In genomic region chr2:146533118-146533949, GRCm38 (mm10) we compare ENCODE assay signal across 16 mouse cellular contexts. TPM values are rescaled to one million over a fixed set of nuclear protein-coding genes. Genes with fewer than 3 reads are reported as not detected.
A peak's percentile ranks its signal among the peaks of the same experiment; 100 is the strongest.
DNase-seq lines count a peak whose midpoint lies in the region; ATAC-seq and TF ChIP-seq lines count a peak whose summit lies in the region.
"Had no signal": no experiment of that assay in that cellular context is flagged by ENCODE, and none has a peak within 500 bp of the region (broad histone marks: within the 10 kb centered on the region; RNA-seq: fewer than 3 reads in every experiment).

No protein-coding gene starts in this region.

- H3K4me1 ChIP-seq in lung, adult 2 months (ENCODE audit: control insufficient read depth, insufficient read depth, low read length), result no peaks in the 10 kb centered on the region; the same call in 1 of the 2 replicates
- H3K4me1 ChIP-seq in heart, postnatal 0 days (ENCODE audit: control insufficient read depth, insufficient read depth), result peaks cover 25% of the 10 kb centered on the region
- no peaks in the 10 kb centered on the region for H3K4me1 ChIP-seq in forebrain, embryonic 10.5 days
- H3K4me1 ChIP-seq: embryonic facial prominence, embryonic 12.5 days; hindbrain, embryonic 10.5 days; lung, embryonic 15.5 days; neural tube, embryonic 12.5 days had no signal

- H3K27me3 ChIP-seq in heart, postnatal 0 days (ENCODE audit: control insufficient read depth, insufficient read depth, low read length), result no peaks in the 10 kb centered on the region
- no peaks in the 10 kb centered on the region for H3K27me3 ChIP-seq in forebrain, embryonic 10.5 days (ENCODE audit: poor library complexity, severe bottlenecking)
- H3K27me3 ChIP-seq: CH12.LX; embryonic facial prominence, embryonic 12.5 days; lung, embryonic 15.5 days; neural tube, embryonic 12.5 days had no signal

- TF ChIP-seq CTCF in lung, adult 2 months (IDR thresholded peaks at IDR 0.05; ENCODE audit: insufficient read depth, low read length), result no peak
- TF ChIP-seq CTCF in heart, postnatal 0 days (IDR thresholded peaks at IDR 0.05; ENCODE audit: low read depth), result no peak

- no peaks in the 10 kb centered on the region for H3K9me3 ChIP-seq in heart, postnatal 0 days (replicated peaks; ENCODE audit: control insufficient read depth, low read length)
- H3K9me3 ChIP-seq in forebrain, embryonic 10.5 days, result no peaks in the 10 kb centered on the region
- H3K9me3 ChIP-seq: embryonic facial prominence, embryonic 12.5 days; hindbrain, embryonic 10.5 days; lung, embryonic 15.5 days; neural tube, embryonic 12.5 days had no signal

- ATAC-seq in heart, postnatal 0 days (ENCODE audit: insufficient read depth, low read depth), result peak; percentile 76

- H3K36me3 ChIP-seq in heart, postnatal 0 days (replicated peaks; ENCODE audit: control insufficient read depth, insufficient read depth, low read length), result no peaks in the 10 kb centered on the region
- no peaks in the 10 kb centered on the region for H3K36me3 ChIP-seq in forebrain, embryonic 10.5 days (replicated peaks)
- H3K36me3 ChIP-seq: embryonic facial prominence, embryonic 12.5 days; hindbrain, embryonic 10.5 days; lung, embryonic 15.5 days; neural tube, embryonic 12.5 days had no signal

- peak; percentile 19 for DNase-seq in lung, postnatal 10 days
- no peak for DNase-seq in lung, adult 2 months
- peak; percentile 54 for DNase-seq in heart, postnatal 0 days (ENCODE audit: low spot score)
- peak; percentile 26 for DNase-seq in lung, postnatal 25 days (ENCODE audit: low spot score)
- DNase-seq in yolk sac, embryonic 10.5 days (ENCODE audit: low spot score), result peak; percentile 45
- no peak for DNase-seq in spleen, postnatal 4 days (ENCODE audit: low spot score in 2 of 2)
- no peak for DNase-seq in forebrain, embryonic 10.5 days (ENCODE audit: extremely low spot score, low spot score)
- no peak for DNase-seq in right cerebral cortex, postnatal 25 days
- DNase-seq: kidney, postnatal 10 days; right cerebral cortex, adult 18-20 months had no signal

- 28% methylated on average over 8 of the region's 8 CpGs for WGBS in lung, adult 2 months
- 11% methylated on average over 8 of the region's 8 CpGs for WGBS in heart, postnatal 0 days
- 78% methylated on average over 8 of the region's 8 CpGs for WGBS in forebrain, embryonic 10.5 days

- H3K4me2 ChIP-seq in heart, postnatal 0 days (ENCODE audit: low read depth, low read length), result peak overlapping the region; percentile 25; the same call in 1 of the 2 replicates
- H3K4me2 ChIP-seq: embryonic facial prominence, embryonic 12.5 days; lung, embryonic 15.5 days; neural tube, embryonic 12.5 days had no signal

- H3K4me3 ChIP-seq in lung, adult 2 months (replicated peaks; ENCODE audit: extremely low read depth, low read depth, low read length), result no peak overlapping the region
- H3K4me3 ChIP-seq in heart, postnatal 0 days (ENCODE audit: low read depth, low read length), result no peak overlapping the region
- no peak overlapping the region for H3K4me3 ChIP-seq in forebrain, embryonic 10.5 days
- H3K4me3 ChIP-seq: embryonic facial prominence, embryonic 12.5 days; hindbrain, embryonic 10.5 days; left cerebral cortex, adult 2 months; lung, embryonic 15.5 days; neural tube, embryonic 12.5 days had no signal

- no peak for TF ChIP-seq POLR2A in lung, adult 2 months (IDR thresholded peaks at IDR 0.05; ENCODE audit: borderline replicate concordance, extremely low read depth, low read depth, low read length)

- peak overlapping the region; percentile 62 for H3K27ac ChIP-seq in heart, postnatal 0 days (ENCODE audit: low read depth)
- no peak overlapping the region for H3K27ac ChIP-seq in forebrain, embryonic 10.5 days
- H3K27ac ChIP-seq: embryonic facial prominence, embryonic 12.5 days; hindbrain, embryonic 10.5 days; left cerebral cortex, adult 2 months; lung, embryonic 15.5 days; neural tube, embryonic 12.5 days had no signal

- no peak overlapping the region for H3K9ac ChIP-seq in heart, postnatal 0 days (replicated peaks; ENCODE audit: low read depth, low read length)
- H3K9ac ChIP-seq: embryonic facial prominence, embryonic 12.5 days; lung, embryonic 15.5 days; neural tube, embryonic 12.5 days had no signal

- no peak for TF ChIP-seq EP300 in heart, postnatal 0 days (IDR thresholded peaks at IDR 0.05; ENCODE audit: low read depth)

RNA-seq across cellular contexts. Expression of gene Ralgapa2, which starts 21.2 kb away (rescaled TPM):
- 21.1 and 22.7 TPM in 2 replicates for polyA plus RNA-seq in lung, adult 2 months (2012; rRNA removed)
- 21.4 and 21.7 TPM in 2 replicates for total RNA-seq in heart, postnatal 0 days (2014; rRNA removed; ENCODE audit: low replicate concordance)
- polyA plus RNA-seq in heart, postnatal 0 days (2015; fragmentation: Nextera tagmentation; extraction: Ambion mirVana), result 6.8 and 7.6 TPM in 2 replicates
- polyA plus RNA-seq in forebrain, embryonic 10.5 days (2016; fragmentation: Nextera tagmentation; extraction: Ambion mirVana), result 9.9 and 12.3 TPM in 2 replicates

Comparison
In these comparisons a context has a peak if more than half of its experiments do, and no peak if none do; other contexts are left out.
1. DNase-seq: peak in lung, postnatal 10 days (single experiment), heart, postnatal 0 days (single experiment), lung, postnatal 25 days (single experiment) and yolk sac, embryonic 10.5 days (single experiment); none in lung, adult 2 months (single experiment), spleen, postnatal 4 days (0 of 2), forebrain, embryonic 10.5 days (single experiment) and right cerebral cortex, postnatal 25 days (single experiment).